Mouse (Mus musculus) cerebellum, adult 2 months (tissue): ENCODE measurements around the gene Gm10053. TPM values are rescaled to one million over a fixed set of nuclear protein-coding genes. Genes with fewer than 3 reads are reported as not detected.

Source experiments
- DNase-seq, 2 experiments: peaks; one replicate each; pipeline ENCODE4 v3.0.0; 2021
- H3K27ac ChIP-seq: fragments of 200-500 bp; 2 replicates; pipeline ENCODE4 v1.5.1; 2012; ENCODE audit warnings: low read length, control low read depth, inconsistent platforms; ENCODE audit not compliant: insufficient read depth
- H3K27me3 ChIP-seq: fragments of 200-500 bp; 2 replicates; pipeline ENCODE4 v1.6.1; 2012; ENCODE audit warnings: inconsistent platforms, mild to moderate bottlenecking, low read length, moderate library complexity; ENCODE audit not compliant: control insufficient read depth, insufficient read depth
- H3K4me1 ChIP-seq: fragments of 200-500 bp; 2 replicates; pipeline ENCODE4 v1.6.1; 2011; ENCODE audit warnings: low read length; ENCODE audit not compliant: control insufficient read depth, insufficient read depth
- H3K4me3 ChIP-seq: fragments of 200-500 bp; replicated peaks from 2 replicates; pipeline ENCODE3; 2011; ENCODE audit warnings: mild to moderate bottlenecking, low read depth, low read length, control low read depth; ENCODE audit not compliant: insufficient read depth
- CTCF ChIP-seq: fragments of 200-500 bp; IDR thresholded peaks from 2 replicates; pipeline ENCODE4 v1.5.1; 2011; ENCODE audit warnings: low read depth, mild to moderate bottlenecking, control low read depth, low read length, moderate library complexity, borderline replicate concordance; ENCODE audit not compliant: insufficient read depth
- POLR2A ChIP-seq: fragments of 200-500 bp; IDR thresholded peaks from 2 replicates; pipeline ENCODE4 v1.6.1; 2011; ENCODE audit warnings: low read length, control low read depth, borderline replicate concordance; ENCODE audit not compliant: insufficient read depth
- WGBS: fragments of 180-500 bp; shearing (Covaris S2); methylation state at CpG from one replicate; pipeline ENCODE4 v1.1.7; 2018; 5-methylcytosine and 5-hydroxymethylcytosine counted together
- polyA plus RNA-seq: library from polyadenylated mRNA; depleted of rRNA; stranded (reverse); fragments of >200 nt; gene quantifications from 2 replicates; pipeline ENCODE4 v1.2.3, GENCODE M21; 2012; rRNA removed

The Gm10053 gene
- polyA plus RNA-seq, 1 experiment: 167 TPM

- no peak for TF ChIP-seq POLR2A
- TF ChIP-seq CTCF: no peak
- Histone ChIP-seq H3K27me3 (peaks cover 7% of the 10 kb centered on the region), H3K4me3 (no peak overlapping the region), H3K4me1 (peaks cover 7% of the 10 kb centered on the region), H3K27ac (no peak overlapping the region)
- DNase-seq: no peak
- WGBS: 11% methylated on average over 3 of the region's 3 CpGs
Observed at GRCm38 (mm10) chr19:24901666-24902065, 26.2 kb downstream of the Gm10053 start.

- H3K4me3 ChIP-seq: no peak overlapping the region
- TF ChIP-seq POLR2A (no peak), CTCF (no peak)
- H3K27ac ChIP-seq: no peak overlapping the region
- H3K27me3 ChIP-seq: peaks cover 6% of the 10 kb centered on the region
- DNase-seq: no peak
- H3K4me1 ChIP-seq: peaks cover 7% of the 10 kb centered on the region
- 12% methylated on average over 2 of the region's 2 CpGs for WGBS
Observed at GRCm38 (mm10) chr19:24902256-24902655, 26.8 kb downstream of the Gm10053 start.

- no peak overlapping the region for H3K27ac ChIP-seq
- no peak overlapping the region for H3K4me3 ChIP-seq
- WGBS: 67% methylated on average over 2 of the region's 2 CpGs
- no peak for DNase-seq
- H3K4me1 ChIP-seq: peaks cover 7% of the 10 kb centered on the region
- peaks cover 4% of the 10 kb centered on the region; the same call in 1 of the 2 replicates for H3K27me3 ChIP-seq
- TF ChIP-seq CTCF: no peak
- TF ChIP-seq POLR2A: no peak
Observed at GRCm38 (mm10) chr19:24902821-24903220, 27.3 kb downstream of the Gm10053 start.

- H3K27ac ChIP-seq: no peak overlapping the region
- H3K27me3 ChIP-seq: no peaks in the 10 kb centered on the region; the same call in 1 of the 2 replicates
- DNase-seq: no peak
- H3K4me1 ChIP-seq: no peaks in the 10 kb centered on the region
- H3K4me3 ChIP-seq: no peak overlapping the region
- TF ChIP-seq POLR2A: no peak
- no peak for TF ChIP-seq CTCF
- 90% methylated on average over 6 of the region's 6 CpGs for WGBS
Observed at GRCm38 (mm10) chr19:24907655-24908054, 32.2 kb downstream of the Gm10053 start.

GRCm38 (mm10) chr19:24908385-24909155 is 33.1 kb downstream of the Gm10053 start:
- no peak for DNase-seq
- TF ChIP-seq CTCF (no peak), POLR2A (no peak)
- Histone ChIP-seq H3K4me3 (no peak overlapping the region), H3K27ac (no peak overlapping the region), H3K4me1 (no peaks in the 10 kb centered on the region), H3K27me3 (no peaks in the 10 kb centered on the region)
- 90% methylated on average over 3 of the region's 3 CpGs for WGBS

GRCm38 (mm10) chr19:24920866-24921265 is 45.4 kb downstream of the Gm10053 start:
- H3K27ac ChIP-seq: no peak overlapping the region
- no peaks in the 10 kb centered on the region for H3K4me1 ChIP-seq
- WGBS: 73% methylated on average over 5 of the region's 5 CpGs
- H3K27me3 ChIP-seq: no peaks in the 10 kb centered on the region
- no peak for TF ChIP-seq CTCF
- no peak for TF ChIP-seq POLR2A
- no peak overlapping the region for H3K4me3 ChIP-seq
- no peak for DNase-seq

Other genes starting within 250 kb of the Gm10053 start
- gene Tmem252, start 201.7 kb upstream of the Gm10053 start, polyA plus RNA-seq: 0.26 and 0.40 TPM in 2 replicates
- 3.8 and 4.3 TPM in 2 replicates for gene Pgm5, start 13.8 kb upstream of the Gm10053 start, polyA plus RNA-seq
- gene Foxd4, start 25.5 kb downstream of the Gm10053 start, polyA plus RNA-seq: 0.07 TPM in 1 of 2 replicates, not detected in the other
- 12.8 and 13.0 TPM in 2 replicates for gene Cbwd1, start 85.9 kb downstream of the Gm10053 start, polyA plus RNA-seq
- gene Dock8, start 123.8 kb downstream of the Gm10053 start, polyA plus RNA-seq: 0.67 and 0.72 TPM in 2 replicates